In the genomic region with DNA sequence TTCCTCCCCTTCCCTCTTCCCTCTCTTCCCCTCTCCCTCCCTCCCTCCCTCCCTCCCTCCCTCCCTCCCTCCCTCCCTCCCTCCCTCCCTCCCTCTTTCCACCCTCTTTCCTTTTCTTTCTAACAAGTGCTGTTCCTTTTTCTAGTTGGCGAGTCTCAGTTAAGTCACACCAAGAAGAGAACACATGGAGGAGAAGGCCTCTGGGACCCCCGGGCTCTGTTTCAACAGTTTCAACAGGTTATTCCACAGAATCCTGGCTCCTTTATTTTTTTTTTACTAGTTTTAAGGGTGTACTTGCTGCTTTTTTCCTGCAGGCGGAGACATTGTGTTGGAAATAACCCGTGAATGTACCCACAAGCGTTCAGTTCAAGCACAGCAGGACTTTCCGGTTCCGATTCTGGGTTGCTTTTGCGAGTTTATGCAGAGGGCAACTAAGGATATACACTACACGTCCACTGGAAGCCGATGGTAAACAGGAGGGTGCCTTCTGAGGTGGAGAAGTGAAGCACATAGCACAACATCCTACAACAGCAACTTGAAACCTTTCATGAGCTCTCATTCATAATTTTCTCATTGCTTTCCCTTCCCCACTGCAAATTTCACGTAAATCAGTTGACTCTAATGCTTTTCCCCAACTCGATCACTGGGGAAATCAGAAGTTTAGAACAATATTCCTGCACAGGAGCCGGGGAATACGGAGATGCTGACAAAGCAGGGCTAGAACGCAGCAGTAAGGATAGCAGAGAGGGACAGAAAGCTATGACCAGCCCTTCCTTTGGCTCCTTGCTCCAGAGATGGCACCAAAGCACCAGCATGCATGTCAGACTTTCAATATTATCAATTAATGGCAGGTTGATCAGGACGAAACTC, we compare ENCODE assay signal across 8 mouse cellular contexts. TPM values are rescaled to one million over a fixed set of nuclear protein-coding genes. Genes with fewer than 3 reads are reported as not detected.
DNase-seq lines count a peak whose midpoint lies in the region; ATAC-seq and TF ChIP-seq lines count a peak whose summit lies in the region.

No protein-coding gene starts in this region.

- no peaks in the 10 kb centered on the region for H3K9me3 ChIP-seq in embryonic facial prominence, embryonic 10.5 days
- H3K9me3 ChIP-seq in limb, embryonic 12.5 days: no peaks in the 10 kb centered on the region
- no peaks in the 10 kb centered on the region for H3K9me3 ChIP-seq in midbrain, embryonic 13.5 days

- peak; percentile 42 to 51 for DNase-seq in urinary bladder, adult 18-20 months (ENCODE audit: low spot score in 2 of 2)
- no peak for DNase-seq in urinary bladder, postnatal 10 days (ENCODE audit: low spot score)
- DNase-seq in embryonic facial prominence, embryonic 10.5 days (ENCODE audit: low spot score): peak; percentile 64
- peak; percentile 66 for DNase-seq in heart, adult 8-10 months (ENCODE audit: low spot score)
- peak; percentile 81 for DNase-seq in kidney, adult 2 months
- DNase-seq in spleen, adult 18-20 months: peak; percentile 25 to 54

- TF ChIP-seq CTCF in kidney, adult 2 months (conservative IDR thresholded peaks at IDR 0.05; ENCODE audit: insufficient read depth, insufficient read length, low read depth, low read length): peak; percentile 65

- peak overlapping the region; percentile 80 for H3K27ac ChIP-seq in embryonic facial prominence, embryonic 10.5 days (replicated peaks)
- H3K27ac ChIP-seq in kidney, adult 2 months (ENCODE audit: insufficient read depth, low read depth, low read length): no peak overlapping the region
- 0 out of 2 replicates have a peak overlapping the region, but pooled peaks have one; percentile 17 for H3K27ac ChIP-seq in limb, embryonic 12.5 days
- 0 out of 2 replicates have a peak overlapping the region, but pooled peaks have one; percentile 51 for H3K27ac ChIP-seq in midbrain, embryonic 13.5 days

- 2% methylated on average over 16 of the region's 16 CpGs for WGBS in embryonic facial prominence, embryonic 10.5 days
- WGBS in kidney, adult 2 months: 1% methylated on average over 16 of the region's 16 CpGs
- 3% methylated on average over 16 of the region's 16 CpGs for whole genome bisulfite sequencing in limb, embryonic 12.5 days
- 2% methylated on average over 16 of the region's 16 CpGs for WGBS in midbrain, embryonic 13.5 days

- no peak for TF ChIP-seq POLR2A in kidney, adult 2 months (IDR thresholded peaks at IDR 0.05; ENCODE audit: low read depth, low read length)

- ATAC-seq in limb, embryonic 12.5 days (ENCODE audit: insufficient number of reproducible peaks, insufficient read depth, low FRiP score, low TSS enrichment, low read depth): no peak
- ATAC-seq in midbrain, embryonic 13.5 days: peak; percentile 94

- H3K4me2 ChIP-seq in limb, embryonic 12.5 days: peak overlapping the region; percentile 65
- peak overlapping the region; percentile 68 for H3K4me2 ChIP-seq in midbrain, embryonic 13.5 days (replicated peaks)

- no peaks in the 10 kb centered on the region for H3K36me3 ChIP-seq in embryonic facial prominence, embryonic 10.5 days (replicated peaks)
- H3K36me3 ChIP-seq in kidney, adult 2 months (ENCODE audit: control insufficient read depth, insufficient read depth, low read length): no peaks in the 10 kb centered on the region
- H3K36me3 ChIP-seq in limb, embryonic 12.5 days: no peaks in the 10 kb centered on the region
- H3K36me3 ChIP-seq in midbrain, embryonic 13.5 days: no peaks in the 10 kb centered on the region

- H3K9ac ChIP-seq in limb, embryonic 12.5 days (replicated peaks): peak overlapping the region; percentile 60
- H3K9ac ChIP-seq in midbrain, embryonic 13.5 days (replicated peaks): peak overlapping the region; percentile 77

- H3K4me1 ChIP-seq in embryonic facial prominence, embryonic 10.5 days: no peaks in the 10 kb centered on the region
- no peaks in the 10 kb centered on the region for H3K4me1 ChIP-seq in kidney, adult 2 months (ENCODE audit: control insufficient read depth, insufficient read depth, low read length)
- H3K4me1 ChIP-seq in limb, embryonic 12.5 days (replicated peaks): no peaks in the 10 kb centered on the region
- H3K4me1 ChIP-seq in midbrain, embryonic 13.5 days (replicated peaks): no peaks in the 10 kb centered on the region

- peak overlapping the region; percentile 59 for H3K4me3 ChIP-seq in embryonic facial prominence, embryonic 10.5 days
- H3K4me3 ChIP-seq in kidney, adult 2 months (ENCODE audit: insufficient read depth, low read depth, low read length): peak overlapping the region; percentile 86
- peak overlapping the region; percentile 41 for H3K4me3 ChIP-seq in limb, embryonic 12.5 days (replicated peaks)
- peak overlapping the region; percentile 52 for H3K4me3 ChIP-seq in midbrain, embryonic 13.5 days (replicated peaks)

- no peaks in the 10 kb centered on the region for H3K27me3 ChIP-seq in embryonic facial prominence, embryonic 10.5 days (replicated peaks; ENCODE audit: low read depth, poor library complexity, severe bottlenecking)
- H3K27me3 ChIP-seq in kidney, adult 2 months (replicated peaks; ENCODE audit: control insufficient read depth, insufficient read depth, low read length): no peaks in the 10 kb centered on the region
- peaks cover 4% of the 10 kb centered on the region; the same call in 1 of the 2 replicates for H3K27me3 ChIP-seq in limb, embryonic 12.5 days
- no peaks in the 10 kb centered on the region for H3K27me3 ChIP-seq in midbrain, embryonic 13.5 days

RNA-seq across cellular contexts. Expression of a gene that starts 16.7 kb away (rescaled TPM):
- polyA plus RNA-seq in embryonic facial prominence, embryonic 10.5 days (2016; fragmentation: Nextera tagmentation; extraction: Ambion mirVana): 12.1 and 19.8 TPM in 2 replicates
- total RNA-seq in heart, adult 8-10 months (2022): 1 to 10 TPM; 4.1 to 5.4 (median 4.7) TPM
- 10.6 and 11.3 TPM in 2 replicates for polyA plus RNA-seq in kidney, adult 2 months (2012; rRNA removed)
- polyA plus RNA-seq in limb, embryonic 12.5 days (2016; fragmentation: Nextera tagmentation; extraction: Ambion mirVana): 5.2 and 5.6 TPM in 2 replicates
- 36.6 and 40.7 TPM in 2 replicates for polyA plus RNA-seq in midbrain, embryonic 13.5 days (2015; fragmentation: Nextera tagmentation; extraction: Ambion mirVana)

RNA-seq across cellular contexts. Expression of a gene that starts 27.6 kb away (rescaled TPM):
- polyA plus RNA-seq in embryonic facial prominence, embryonic 10.5 days (2016; fragmentation: Nextera tagmentation; extraction: Ambion mirVana): 19.3 and 21.4 TPM in 2 replicates
- total RNA-seq in heart, adult 8-10 months (2022): 1 to 10 TPM; 2.6 to 6.7 (median 3.8) TPM
- 0.45 and 1.4 TPM in 2 replicates for polyA plus RNA-seq in kidney, adult 2 months (2012; rRNA removed)
- 18.4 and 20.2 TPM in 2 replicates for polyA plus RNA-seq in limb, embryonic 12.5 days (2016; fragmentation: Nextera tagmentation; extraction: Ambion mirVana)
- polyA plus RNA-seq in midbrain, embryonic 13.5 days (2015; fragmentation: Nextera tagmentation; extraction: Ambion mirVana): 9.5 TPM in 2 replicates

RNA-seq across cellular contexts. Expression of a gene that starts 57.3 kb away (rescaled TPM):
- 0.08 and 0.17 TPM in 2 replicates for polyA plus RNA-seq in embryonic facial prominence, embryonic 10.5 days (2016; fragmentation: Nextera tagmentation; extraction: Ambion mirVana)
- total RNA-seq in heart, adult 8-10 months (2022): 10 to 100 TPM in 1 of 4 experiments, 1 to 10 TPM in 3; 5.5 to 14.8 (median 6.2) TPM
- polyA plus RNA-seq in kidney, adult 2 months (2012; rRNA removed): 3.8 and 7.4 TPM in 2 replicates
- polyA plus RNA-seq in limb, embryonic 12.5 days (2016; fragmentation: Nextera tagmentation; extraction: Ambion mirVana): 0.22 and 0.25 TPM in 2 replicates
- polyA plus RNA-seq in midbrain, embryonic 13.5 days (2015; fragmentation: Nextera tagmentation; extraction: Ambion mirVana): 0.54 and 0.57 TPM in 2 replicates
